ENCODE assay signal across 8 mouse cellular contexts in the genomic region with DNA sequence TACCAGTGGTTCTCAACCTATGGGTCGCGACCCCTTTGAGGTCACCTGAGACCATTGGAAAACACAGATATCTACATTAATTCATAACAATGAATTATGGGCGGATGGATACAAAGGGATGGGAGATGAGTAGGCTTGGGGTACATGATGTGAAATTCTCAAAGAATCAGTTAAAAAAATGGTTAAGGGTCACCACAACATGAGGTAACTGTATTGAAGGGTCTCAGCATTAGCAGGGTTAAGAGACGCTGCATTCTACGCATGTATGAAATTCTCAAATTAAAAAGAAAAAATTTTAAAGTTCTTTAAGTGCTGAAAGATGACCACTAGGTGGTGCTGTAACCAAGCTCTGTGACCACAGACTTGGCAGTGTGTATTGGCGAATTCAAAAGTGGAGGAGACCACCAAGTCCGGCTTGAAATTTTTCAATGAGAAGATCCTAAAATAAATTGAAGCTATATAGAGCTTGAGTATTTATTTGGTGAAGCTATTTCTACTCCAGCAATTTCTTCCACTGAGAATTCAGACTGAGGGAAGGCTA. TPM values are rescaled to one million over a fixed set of nuclear protein-coding genes. Genes with fewer than 3 reads are reported as not detected.
DNase-seq lines count a peak whose midpoint lies in the region; ATAC-seq and TF ChIP-seq lines count a peak whose summit lies in the region.

No protein-coding gene starts in this region.

- TF ChIP-seq POLR2A in brain, embryonic 14.5 days (IDR thresholded peaks at IDR 0.05; ENCODE audit: borderline replicate concordance, extremely low read depth, insufficient read depth, insufficient read length, poor library complexity, severe bottlenecking), result no peak

- peak; percentile 68; the same call in 1 of the 2 replicates for TF ChIP-seq CTCF in brain, embryonic 14.5 days (IDR thresholded peaks at IDR 0.05; ENCODE audit: borderline replicate concordance, extremely low read depth, insufficient read depth, insufficient read length)

- DNase-seq in cerebellum, adult 9-10 months, result peak; percentile 41
- DNase-seq in left cerebral cortex, postnatal 10 days (ENCODE audit: extremely low spot score in 1 of 2, low spot score in 2 of 2), result peak; percentile 48 to 60
- DNase-seq in left cerebral cortex, postnatal 36 days (ENCODE audit: low spot score in 2 of 2), result no peak
- peak; percentile 88 for DNase-seq in brain, embryonic 14.5 days (ENCODE audit: low read depth)
- peak; percentile 43 to 76 for DNase-seq in heart, postnatal 10 days
- DNase-seq in lung, postnatal 25 days (ENCODE audit: low spot score), result peak; percentile 59
- peak; percentile 30 for DNase-seq in thymus, postnatal 25 days

- ATAC-seq in cerebellum, adult (ENCODE audit: insufficient number of reproducible peaks, low FRiP score, low TSS enrichment), result no peak

- intact Hi-C loops in left cerebral cortex, postnatal 10 days (cut with DNase I), result no loop called here
- intact Hi-C loops in left cerebral cortex, postnatal 36 days (cut with DNase I), result loop anchor here (1.0 to 10.0 kb wide), 2 partner anchors 33 to 405 kb away; no protein-coding TSS in a partner anchor
- intact Hi-C loops in heart, postnatal 10 days (cut with DNase I), result loop anchor here (1.0 kb wide), 1 partner anchor 33 kb away; no protein-coding TSS in a partner anchor

RNA-seq across cellular contexts. Expression of gene Exoc6, which starts 20.2 kb away (rescaled TPM):
- 10 to 100 TPM; 52.9 to 53.6 TPM for total RNA-seq in left cerebral cortex, postnatal 10 days (2021)
- 10 to 100 TPM; 42.3 to 43.9 TPM for total RNA-seq in left cerebral cortex, postnatal 36 days (2021)
- 11.2 and 11.9 TPM in 2 replicates for polyA plus RNA-seq in brain, embryonic 14.5 days (2012; rRNA removed)
- 10 to 100 TPM; 28.0 to 29.4 TPM for total RNA-seq in heart, postnatal 10 days (2021)

Comparison
In these comparisons a context has a peak if more than half of its experiments do, and no peak if none do; other contexts are left out.
1. DNase-seq: peak in cerebellum, adult 9-10 months (single experiment), left cerebral cortex, postnatal 10 days (2 of 2), brain, embryonic 14.5 days (single experiment), heart, postnatal 10 days (2 of 2), lung, postnatal 25 days (single experiment) and thymus, postnatal 25 days (single experiment); none in left cerebral cortex, postnatal 36 days (0 of 2).